Mouse (Mus musculus) mouse trophoblast stem cell (cell line): ENCODE measurements around the gene Cypt2.
"Not testable (repeated sequence)": the region's sequence is repeated elsewhere in the genome, so short reads cannot be mapped to it uniquely, and the experiment has no call there.

Experiments
- in situ Hi-C, 2 experiments: fragments of 300-500 bp; cut with MseI, MboI; formaldehyde crosslinking; loops; 2 replicates in 1 of 2; 3 replicates in 1 of 2; pipeline ENCODE4 v1.15.1; 2025

Cypt2 gene

DNA sequence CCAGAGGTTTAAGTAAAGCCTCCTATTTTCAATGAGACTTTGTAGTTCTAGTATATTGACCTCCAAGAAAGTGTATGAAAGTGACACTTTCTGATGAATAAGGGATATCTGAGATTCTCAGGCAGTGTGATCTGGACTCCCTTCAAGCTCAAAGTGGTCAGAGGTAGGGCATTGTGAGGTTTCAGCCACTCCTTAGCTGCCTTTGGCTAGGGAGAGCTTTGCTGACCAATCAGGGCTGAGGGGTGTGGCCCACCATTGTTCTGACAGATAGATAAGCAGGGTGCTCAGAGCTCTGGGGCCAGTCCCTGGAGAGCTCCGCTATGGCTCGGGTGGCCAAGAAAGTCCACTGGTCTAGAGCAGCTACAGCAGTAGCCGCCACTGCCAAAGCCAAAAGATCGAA is at the start of gene Cypt2:
TSS of gene Cypt2 (plus strand) at position 301 of the 400 bp plus-strand sequence.
- in situ Hi-C loops = not testable (repeated sequence)

DNA sequence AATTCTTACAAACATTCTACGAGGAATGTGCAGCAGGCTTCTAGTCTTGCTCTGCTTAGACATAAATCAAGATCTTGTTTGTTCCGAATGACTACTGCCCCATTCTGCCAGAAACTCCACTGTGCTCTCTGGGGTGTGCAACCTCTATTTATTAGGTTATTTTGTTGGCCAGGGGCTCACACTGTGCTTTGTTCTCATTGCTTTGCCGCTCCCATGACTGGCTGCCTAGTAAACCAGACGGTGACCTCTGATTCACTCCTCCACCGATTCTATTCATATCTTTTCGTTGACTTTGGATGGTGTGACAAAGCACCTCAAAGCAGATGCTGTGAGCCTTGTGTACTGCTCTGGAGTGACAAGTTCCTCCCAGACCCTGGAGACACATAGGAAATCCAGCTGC is 46.7 kb downstream of the Cypt2 start:
- in situ Hi-C loops = no loop called here
